Mouse (Mus musculus): Measurements from ENCODE around the gene Dmbx1. TPM values are rescaled to one million over a fixed set of nuclear protein-coding genes. Genes with fewer than 3 reads are reported as not detected.

The Dmbx1 gene
- polyA plus RNA-seq, 1 experiment = not detected

GRCm38 (mm10) chr4:115941242-115941820, 1.6 kb upstream of the Dmbx1 start:
- no peak overlapping the region for H3K4me3 ChIP-seq (replicated peaks)
- TF ChIP-seq GATA1 (IDR thresholded peaks at IDR 0.05; ENCODE audit: borderline replicate concordance, low read length) (no peak), FLI1 (IDR thresholded peaks at IDR 0.05; ENCODE audit: low read length) (no peak)
- peaks cover 30% of the 10 kb centered on the region for H3K4me1 ChIP-seq
- no peaks in the 10 kb centered on the region for H3K36me3 ChIP-seq (replicated peaks; ENCODE audit: low read length)
- H3K27me3 ChIP-seq (replicated peaks) = peaks cover 99% of the 10 kb centered on the region
- H3K9me3 ChIP-seq = no peaks in the 10 kb centered on the region

- no peaks in the 10 kb centered on the region for H3K36me3 ChIP-seq (replicated peaks; ENCODE audit: low read length)
- peaks cover 36% of the 10 kb centered on the region for H3K4me1 ChIP-seq
- H3K4me3 ChIP-seq (replicated peaks) = no peak overlapping the region
- no peaks in the 10 kb centered on the region for H3K9me3 ChIP-seq
- no peak for TF ChIP-seq GATA1 (IDR thresholded peaks at IDR 0.05; ENCODE audit: borderline replicate concordance, low read length)
- TF ChIP-seq FLI1 (IDR thresholded peaks at IDR 0.05; ENCODE audit: low read length) = no peak
- peaks cover 99% of the 10 kb centered on the region for H3K27me3 ChIP-seq (replicated peaks)
Observed at GRCm38 (mm10) chr4:115940681-115941080, 955 bp upstream of the Dmbx1 start.

GRCm38 (mm10) chr4:115938276-115939160, 1.2 kb downstream of the Dmbx1 start:
- Histone ChIP-seq H3K4me3 (replicated peaks) (no peak overlapping the region), H3K9me3 (no peaks in the 10 kb centered on the region), H3K4me1 (peaks cover 43% of the 10 kb centered on the region), H3K27me3 (replicated peaks) (peaks cover 99% of the 10 kb centered on the region), H3K36me3 (replicated peaks; ENCODE audit: low read length) (no peaks in the 10 kb centered on the region)
- TF ChIP-seq GATA1 (IDR thresholded peaks at IDR 0.05; ENCODE audit: borderline replicate concordance, low read length) (no peak), FLI1 (IDR thresholded peaks at IDR 0.05; ENCODE audit: low read length) (no peak)

- Histone ChIP-seq H3K36me3 (replicated peaks; ENCODE audit: low read length) (no peaks in the 10 kb centered on the region), H3K9me3 (no peaks in the 10 kb centered on the region), H3K4me1 (peaks cover 43% of the 10 kb centered on the region), H3K4me3 (replicated peaks) (peak overlapping the region; percentile 72), H3K27me3 (replicated peaks) (peaks cover 100% of the 10 kb centered on the region)
- TF ChIP-seq GATA1 (IDR thresholded peaks at IDR 0.05; ENCODE audit: borderline replicate concordance, low read length) (no peak), FLI1 (IDR thresholded peaks at IDR 0.05; ENCODE audit: low read length) (no peak)
Observed at GRCm38 (mm10) chr4:115937061-115937976, 2.4 kb downstream of the Dmbx1 start.

- Histone ChIP-seq H3K4me3 (replicated peaks) (peak overlapping the region; percentile 72), H3K9me3 (no peaks in the 10 kb centered on the region), H3K27me3 (replicated peaks) (peaks cover 100% of the 10 kb centered on the region), H3K36me3 (replicated peaks; ENCODE audit: low read length) (no peaks in the 10 kb centered on the region), H3K4me1 (peaks cover 43% of the 10 kb centered on the region)
- TF ChIP-seq FLI1 (IDR thresholded peaks at IDR 0.05; ENCODE audit: low read length) (no peak), GATA1 (IDR thresholded peaks at IDR 0.05; ENCODE audit: borderline replicate concordance, low read length) (no peak)
Observed at GRCm38 (mm10) chr4:115936646-115937045, 3.1 kb downstream of the Dmbx1 start.

- Histone ChIP-seq H3K9me3 (no peaks in the 10 kb centered on the region), H3K36me3 (replicated peaks; ENCODE audit: low read length) (no peaks in the 10 kb centered on the region), H3K4me1 (peaks cover 43% of the 10 kb centered on the region), H3K4me3 (replicated peaks) (peak overlapping the region; percentile 72), H3K27me3 (replicated peaks) (peaks cover 100% of the 10 kb centered on the region)
- no peak for TF ChIP-seq GATA1 (IDR thresholded peaks at IDR 0.05; ENCODE audit: borderline replicate concordance, low read length)
- no peak for TF ChIP-seq FLI1 (IDR thresholded peaks at IDR 0.05; ENCODE audit: low read length)
Observed at GRCm38 (mm10) chr4:115935835-115936581, 3.7 kb downstream of the Dmbx1 start.

GRCm38 (mm10) chr4:115931556-115932088, 8.1 kb downstream of the Dmbx1 start:
- TF ChIP-seq FLI1 (IDR thresholded peaks at IDR 0.05; ENCODE audit: low read length) (no peak), GATA1 (IDR thresholded peaks at IDR 0.05; ENCODE audit: borderline replicate concordance, low read length) (no peak)
- peaks cover 16% of the 10 kb centered on the region for H3K4me1 ChIP-seq
- no peaks in the 10 kb centered on the region for H3K36me3 ChIP-seq (replicated peaks; ENCODE audit: low read length)
- no peak overlapping the region for H3K4me3 ChIP-seq (replicated peaks)
- no peaks in the 10 kb centered on the region for H3K9me3 ChIP-seq
- peaks cover 89% of the 10 kb centered on the region for H3K27me3 ChIP-seq (replicated peaks)

GRCm38 (mm10) chr4:115927637-115928036, 12.1 kb downstream of the Dmbx1 start:
- Histone ChIP-seq H3K4me1 (no peaks in the 10 kb centered on the region), H3K27me3 (replicated peaks) (peaks cover 78% of the 10 kb centered on the region), H3K4me3 (replicated peaks) (no peak overlapping the region), H3K9me3 (no peaks in the 10 kb centered on the region), H3K36me3 (replicated peaks; ENCODE audit: low read length) (no peaks in the 10 kb centered on the region)
- TF ChIP-seq FLI1 (IDR thresholded peaks at IDR 0.05; ENCODE audit: low read length) (no peak), GATA1 (IDR thresholded peaks at IDR 0.05; ENCODE audit: borderline replicate concordance, low read length) (no peak)

All from megakaryocyte, embryonic 14.5 days (primary cell).